Mouse (Mus musculus) testis, postnatal 10 days (tissue): Measurements from ENCODE around the gene Olfr1311.
"Not testable (repeated sequence)": the region's sequence is repeated elsewhere in the genome, so short reads cannot be mapped to it uniquely, and the experiment has no call there.

Source experiments
- DNase-seq: peaks from one replicate; pipeline ENCODE4 v3.0.0; 2021; ENCODE audit warnings: low spot score

The Olfr1311 gene

DNA sequence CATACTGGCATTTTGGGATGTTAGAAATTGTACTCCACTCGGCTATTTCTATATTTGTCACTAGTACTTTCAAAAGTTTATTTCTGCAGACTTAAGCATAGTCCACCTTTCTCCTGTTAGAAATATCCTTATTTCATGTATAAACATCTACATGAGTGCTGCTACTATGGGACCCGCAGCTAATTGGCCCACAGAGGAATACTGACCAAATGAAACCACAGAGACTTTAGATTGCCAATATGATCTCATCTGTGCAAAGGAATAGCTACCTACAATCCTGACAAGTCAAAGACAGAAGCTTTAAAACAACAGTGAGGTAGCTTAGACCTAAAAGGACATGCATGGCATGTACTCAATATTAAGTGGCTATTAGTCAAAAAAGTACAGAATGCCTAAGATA, at the start of gene Olfr1311:
Olfr1311 (minus strand) TSS at position 101 of the 400 bp plus-strand sequence.
- DNase-seq: no peak

DNA sequence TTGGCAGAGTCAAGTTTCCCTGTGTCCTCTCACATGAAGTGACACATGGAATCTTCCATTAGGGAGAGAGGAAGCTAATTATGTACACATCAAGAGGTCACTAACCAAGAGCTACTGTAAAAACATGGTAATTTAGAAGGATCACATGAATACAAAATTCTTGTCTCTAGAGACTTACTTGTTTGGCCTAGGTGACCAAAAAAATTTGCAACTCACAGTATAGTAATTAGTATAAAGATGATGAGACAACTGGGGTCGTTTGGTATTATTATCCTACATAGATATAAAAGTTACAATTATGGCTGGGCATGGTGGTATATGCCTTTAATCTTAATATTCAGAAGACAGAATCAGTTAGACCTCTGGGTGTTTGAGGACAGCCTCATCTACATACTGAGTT, 25.9 kb upstream of the Olfr1311 start, which contains the start of gene Olfr1312:
Olfr1312 (minus strand) TSS at position 101 of the 400 bp plus-strand sequence.
- DNase-seq: no peak

DNA sequence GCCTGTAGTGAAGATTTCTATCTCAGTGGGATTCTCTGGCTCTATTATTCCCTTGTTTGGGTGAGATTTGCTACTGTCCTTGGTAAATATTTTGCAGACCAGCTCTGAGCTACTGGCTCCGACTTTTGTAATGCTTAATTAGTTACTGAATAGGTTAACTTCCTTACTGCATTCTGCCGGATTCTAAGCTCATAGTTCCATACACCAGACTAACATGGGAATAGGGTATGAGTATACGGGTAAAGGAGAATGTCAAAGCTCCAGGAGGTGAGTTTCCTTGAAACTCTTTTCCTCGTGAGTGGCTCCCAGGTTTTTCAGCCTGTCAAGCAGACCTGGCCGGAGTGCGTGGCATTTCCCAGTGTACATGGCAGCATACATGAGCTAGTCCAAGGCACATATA, 2.8 kb upstream of the Olfr1311 start:
- not testable (repeated sequence) for DNase-seq

DNA sequence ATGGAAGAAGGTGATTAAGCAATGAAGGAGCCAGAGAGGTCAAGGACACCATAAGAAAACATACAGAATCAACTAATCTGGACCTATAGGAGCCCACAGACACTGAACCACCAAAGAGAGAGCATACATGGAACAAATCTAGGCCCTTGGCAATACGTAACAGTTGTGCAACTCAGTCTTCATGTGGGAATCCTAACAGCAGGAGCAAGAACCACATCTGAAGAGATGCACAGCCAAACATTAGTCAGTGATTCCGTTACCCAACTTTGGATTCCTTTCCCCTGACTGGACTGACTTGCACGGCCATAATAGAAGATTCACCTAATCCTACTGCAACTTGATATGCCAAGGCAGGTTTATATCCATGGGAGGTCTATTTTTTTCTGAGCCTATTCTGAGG, 9.3 kb downstream of the Olfr1311 start:
- DNase-seq: no peak

DNA sequence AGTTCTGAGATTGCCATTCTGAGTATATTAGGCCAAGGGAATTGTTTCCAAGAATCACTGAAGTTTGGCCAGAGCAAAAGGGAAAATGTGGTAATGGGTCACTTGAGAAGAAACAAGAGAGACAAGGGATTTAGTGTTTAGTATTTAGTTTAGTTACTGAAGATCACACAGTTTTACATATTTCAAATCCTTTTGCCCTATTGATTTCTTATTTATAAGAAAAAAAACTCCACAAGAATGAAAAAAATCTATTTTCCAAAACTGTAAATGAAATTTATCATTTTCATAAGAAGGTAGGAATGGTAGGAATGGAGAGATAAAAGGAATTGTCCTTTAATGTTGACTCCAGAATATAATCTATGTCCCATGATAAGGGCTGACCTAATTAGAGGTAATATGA, 11.6 kb downstream of the Olfr1311 start, which contains the start of gene Olfr1310:
Olfr1310 (minus strand) TSS at position 101 of the 400 bp plus-strand sequence.
- no peak for DNase-seq

DNA sequence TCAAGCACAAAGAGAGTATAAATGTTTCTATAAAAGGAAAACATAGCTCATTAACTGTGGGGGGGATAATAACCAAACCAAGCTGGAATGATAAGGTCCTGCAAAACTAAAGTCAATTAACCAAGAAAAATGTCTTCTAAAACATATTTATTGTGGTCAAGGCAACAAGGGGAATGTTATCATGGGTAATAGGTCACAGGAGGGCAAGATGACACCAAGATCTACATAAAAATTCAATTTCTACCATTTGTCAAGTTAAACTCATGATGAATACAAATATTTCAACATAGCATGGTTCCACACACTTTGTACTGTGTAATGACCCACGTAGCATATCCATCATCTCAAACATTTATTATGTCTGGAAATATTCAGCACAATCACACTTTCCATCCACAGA, 34.0 kb downstream of the Olfr1311 start, which contains the start of gene Olfr1309:
Olfr1309 (minus strand) TSS at position 101 of the 400 bp plus-strand sequence.
- no peak for DNase-seq
